Mouse (Mus musculus) adrenal gland, adult 8-10 months (tissue): ENCODE results near the gene Igfl3. TPM values are rescaled to one million over a fixed set of nuclear protein-coding genes. Genes with fewer than 3 reads are reported as not detected.

Source experiments
- DNase-seq: peaks from one replicate; pipeline ENCODE4 v3.0.0; 2022
- total RNA-seq, 4 experiments: library from RNA; stranded (reverse); gene quantifications; 2 replicates each; pipeline ENCODE4 v1.2.4; 2022

Gene Igfl3
- not detected for total RNA-seq

DNA sequence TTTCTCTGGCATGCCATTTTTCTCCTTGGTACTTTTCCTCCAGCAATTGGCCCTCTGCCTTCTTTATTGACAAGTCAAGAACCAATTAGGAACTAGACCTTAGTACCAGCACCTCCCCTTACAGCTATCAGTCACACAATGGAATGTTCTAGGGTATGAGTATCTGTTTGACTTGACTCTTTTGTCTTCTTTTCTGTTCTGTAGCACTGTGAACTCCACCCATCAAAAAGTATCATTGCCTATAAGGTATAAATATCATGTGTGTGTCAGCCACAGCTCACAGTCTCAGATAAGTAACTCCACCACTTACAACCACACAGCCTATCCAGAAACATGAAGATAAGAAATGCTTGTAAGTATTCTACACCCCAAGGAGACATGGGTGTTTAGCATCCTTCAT is at the start of gene Igfl3:
Igfl3 (plus strand) TSS at position 301 of the 400 bp plus-strand sequence.
- no peak for DNase-seq

DNA sequence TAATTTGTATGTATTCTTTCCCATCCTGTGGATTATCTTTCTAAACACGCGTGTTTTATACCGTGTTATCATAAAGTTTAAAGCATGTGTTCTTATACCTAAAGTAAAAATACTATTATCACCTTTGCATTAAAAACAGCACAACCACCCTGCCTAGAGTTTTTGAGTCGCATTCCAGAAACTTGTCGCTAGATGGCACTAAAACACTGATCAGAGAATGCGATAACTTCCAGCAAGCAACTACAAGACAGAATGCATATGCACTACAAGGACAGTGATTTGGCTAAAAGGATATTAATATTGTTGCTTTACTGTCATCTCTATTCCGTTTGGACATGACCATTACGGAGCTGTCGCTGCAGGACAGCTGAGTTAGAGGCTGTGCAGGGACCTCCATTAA is 34.6 kb downstream of the Igfl3 start:
- no peak for DNase-seq

DNA sequence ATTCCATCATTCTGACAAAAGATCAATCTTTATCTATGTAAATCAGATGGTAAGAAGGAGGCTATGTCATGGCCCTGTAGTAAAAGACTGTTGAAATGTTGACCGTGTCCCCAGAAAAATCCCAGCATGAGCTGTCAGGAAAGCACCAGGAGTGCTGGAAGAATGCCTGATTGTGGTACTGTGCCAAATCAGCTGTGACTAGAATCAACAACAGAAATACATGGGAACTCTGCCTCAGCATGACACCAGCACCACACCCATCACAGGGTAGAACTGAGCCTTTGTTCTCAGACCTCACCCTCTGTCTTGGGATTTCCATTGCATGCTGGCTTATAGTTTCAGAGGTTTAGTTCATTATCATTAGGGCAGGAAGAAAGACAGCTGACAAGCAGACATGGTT is 38.4 kb downstream of the Igfl3 start:
- DNase-seq = no peak

Other genes with a start within 250 kb of the Igfl3 start
- gene Ceacam11, start 204.4 kb upstream of the Igfl3 start, total RNA-seq = not detected
- gene Ceacam13, start 166.6 kb upstream of the Igfl3 start, total RNA-seq = not detected
- not detected for gene Ceacam12, start 110.6 kb upstream of the Igfl3 start, total RNA-seq
- gene Mill1, start 68.9 kb downstream of the Igfl3 start, total RNA-seq = not detected
- gene Psg18, start 178.5 kb downstream of the Igfl3 start, total RNA-seq = not detected